Mouse (Mus musculus): ENCODE measurements around the gene Grip1.

The Grip1 gene

GRCm38 (mm10) chr10:119580024-119580423 lies 126.4 kb downstream of the Grip1 start:
- DNase-seq: no peak

GRCm38 (mm10) chr10:119584666-119585065 lies 131.0 kb downstream of the Grip1 start:
- no peak for DNase-seq

GRCm38 (mm10) chr10:119586976-119587375 lies 133.3 kb downstream of the Grip1 start:
- no peak for DNase-seq

- DNase-seq: no peak
These were observed 143.2 kb downstream of the Grip1 start for GRCm38 (mm10) chr10:119596822-119597221.

GRCm38 (mm10) chr10:119607501-119607900 lies 153.9 kb downstream of the Grip1 start:
- no peak for DNase-seq

GRCm38 (mm10) chr10:119608998-119609397 lies 155.4 kb downstream of the Grip1 start:
- DNase-seq: no peak

GRCm38 (mm10) chr10:119610279-119610895 lies 156.8 kb downstream of the Grip1 start:
- DNase-seq: peak; percentile 3

GRCm38 (mm10) chr10:119612034-119612433 lies 158.4 kb downstream of the Grip1 start:
- no peak for DNase-seq

- DNase-seq: no peak
These were observed 161.1 kb downstream of the Grip1 start for GRCm38 (mm10) chr10:119614726-119615125.

- no peak for DNase-seq
These were observed 161.7 kb downstream of the Grip1 start for GRCm38 (mm10) chr10:119615240-119615885.

GRCm38 (mm10) chr10:119616078-119616477 lies 162.4 kb downstream of the Grip1 start:
- no peak for DNase-seq

- no peak for DNase-seq
These were observed 175.0 kb downstream of the Grip1 start for GRCm38 (mm10) chr10:119628656-119629055.

- no peak for DNase-seq
These were observed 176.8 kb downstream of the Grip1 start for GRCm38 (mm10) chr10:119630401-119630800.

- no peak for DNase-seq
These were observed 178.3 kb downstream of the Grip1 start for GRCm38 (mm10) chr10:119631966-119632365.

- DNase-seq: no peak
These were observed 180.9 kb downstream of the Grip1 start for GRCm38 (mm10) chr10:119634544-119634943.

- DNase-seq: no peak
These were observed 186.9 kb downstream of the Grip1 start for GRCm38 (mm10) chr10:119640534-119640933.

GRCm38 (mm10) chr10:119641011-119641410 lies 187.4 kb downstream of the Grip1 start:
- no peak for DNase-seq

- DNase-seq: no peak
These were observed 190.7 kb downstream of the Grip1 start for GRCm38 (mm10) chr10:119644289-119644688.

- peak; percentile 5 for DNase-seq
These were observed 193.1 kb downstream of the Grip1 start for GRCm38 (mm10) chr10:119646500-119647439.

GRCm38 (mm10) chr10:119660677-119661353 lies 207.2 kb downstream of the Grip1 start:
- DNase-seq: no peak

GRCm38 (mm10) chr10:119663586-119663985 lies 210.0 kb downstream of the Grip1 start:
- DNase-seq: no peak

- DNase-seq: no peak
These were observed 212.8 kb downstream of the Grip1 start for GRCm38 (mm10) chr10:119666386-119666785.

GRCm38 (mm10) chr10:119670456-119670855 lies 216.8 kb downstream of the Grip1 start:
- DNase-seq: no peak
